Mouse (Mus musculus): ENCODE measurements at regions not wholly inside any gene's neighbourhood (a gene's known extent, or its start where the extent isn't known, plus 50 kb on each side); places are given as distances from the start of the nearest gene placed in this dataset.

DNA sequence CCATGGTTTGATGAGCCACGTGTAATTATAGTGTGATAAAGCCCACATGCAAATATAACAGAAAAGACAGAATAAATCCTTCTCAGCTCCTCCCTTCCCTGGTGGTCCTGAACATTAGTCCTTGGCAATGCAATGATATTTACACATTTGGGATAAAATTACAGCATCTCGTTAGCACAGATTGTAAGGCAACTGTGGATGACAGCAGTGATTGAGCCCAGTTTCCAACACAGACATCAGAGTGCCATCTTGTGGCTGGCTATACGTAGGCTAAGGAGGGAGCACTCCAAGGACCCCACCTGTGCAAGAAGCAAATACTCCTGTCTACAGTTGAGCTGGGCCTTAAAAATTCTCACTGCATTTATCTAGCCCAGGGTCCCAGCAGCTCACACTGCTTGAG lies 84.1 kb upstream of the Ercc4 start:
- H3K4me1 ChIP-seq = peaks cover 4% of the 10 kb centered on the region; the same call in 1 of the 2 replicates
- H3K4me3 ChIP-seq (replicated peaks) = no peak overlapping the region
- H3K4me2 ChIP-seq = no peak overlapping the region
- ATAC-seq (replicated peaks; ENCODE audit: low FRiP score) = no peak
- H3K36me3 ChIP-seq = no peaks in the 10 kb centered on the region
- WGBS = 42% methylated on average over 3 of the region's 3 CpGs
- no peaks in the 10 kb centered on the region for H3K27me3 ChIP-seq
- H3K27ac ChIP-seq = no peak overlapping the region
- no peaks in the 10 kb centered on the region for H3K9me3 ChIP-seq (replicated peaks)
- no peak overlapping the region for H3K9ac ChIP-seq

DNA sequence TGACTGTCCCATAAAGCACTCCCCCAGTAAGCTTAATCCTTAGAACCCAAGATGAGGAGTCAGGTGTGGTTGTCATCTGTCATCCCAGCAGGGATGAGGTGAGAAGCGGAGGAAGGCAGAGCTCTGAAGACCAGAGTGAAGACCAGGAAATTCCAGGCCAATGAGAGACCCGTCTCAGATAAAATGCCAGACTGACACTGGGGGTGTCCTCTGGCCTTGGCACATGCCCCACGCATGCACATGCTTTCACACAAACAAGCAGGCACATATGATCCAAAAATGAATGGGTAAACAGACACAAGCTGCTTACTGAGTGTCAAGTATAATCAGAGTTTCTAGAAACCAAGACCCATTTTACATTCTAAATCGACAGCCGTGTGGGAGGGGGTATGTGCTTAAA lies 75.3 kb upstream of the Ercc4 start:
- Histone ChIP-seq H3K4me3 (replicated peaks) (no peak overlapping the region), H3K9ac (no peak overlapping the region), H3K27me3 (no peaks in the 10 kb centered on the region)

GRCm38 (mm10) chr16:13036596-13036995 lies 72.9 kb upstream of the Ercc4 start:
- H3K27me3 ChIP-seq = no peaks in the 10 kb centered on the region
- H3K9ac ChIP-seq = no peak overlapping the region
- no peaks in the 10 kb centered on the region for H3K9me3 ChIP-seq (replicated peaks)
- H3K36me3 ChIP-seq = no peaks in the 10 kb centered on the region
- peaks cover 16% of the 10 kb centered on the region for H3K4me1 ChIP-seq
- 81% methylated on average over 4 of the region's 4 CpGs for WGBS
- ATAC-seq (replicated peaks; ENCODE audit: low FRiP score) = no peak
- H3K4me2 ChIP-seq = no peak overlapping the region
- H3K27ac ChIP-seq = no peak overlapping the region
- H3K4me3 ChIP-seq (replicated peaks) = no peak overlapping the region

More for the DNA sequence above, 75.3 kb upstream of the Ercc4 start:
- ATAC-seq (replicated peaks; ENCODE audit: low FRiP score) = no peak
- H3K4me2 ChIP-seq = no peak overlapping the region
- no peaks in the 10 kb centered on the region for H3K9me3 ChIP-seq (replicated peaks)
- no peaks in the 10 kb centered on the region for H3K36me3 ChIP-seq
- no peak overlapping the region for H3K27ac ChIP-seq
- 70% methylated on average over 5 of the region's 5 CpGs for WGBS
- H3K4me1 ChIP-seq = peaks cover 4% of the 10 kb centered on the region; the same call in 1 of the 2 replicates

- no peak overlapping the region for H3K4me3 ChIP-seq (replicated peaks)
- H3K4me2 ChIP-seq = peak overlapping the region; percentile 12; the same call in 1 of the 2 replicates
- no peaks in the 10 kb centered on the region for H3K36me3 ChIP-seq
- H3K9ac ChIP-seq = no peak overlapping the region
- peaks cover 26% of the 10 kb centered on the region for H3K4me1 ChIP-seq
- no peaks in the 10 kb centered on the region for H3K9me3 ChIP-seq (replicated peaks)
- 41% methylated on average over 15 of the region's 15 CpGs for WGBS
- H3K27me3 ChIP-seq = no peaks in the 10 kb centered on the region
- peak; percentile 37 for ATAC-seq (replicated peaks; ENCODE audit: low FRiP score)
- peak overlapping the region; percentile 83 for H3K27ac ChIP-seq
Observed at GRCm38 (mm10) chr16:13040312-13041100, 69.0 kb upstream of the Ercc4 start.

DNA sequence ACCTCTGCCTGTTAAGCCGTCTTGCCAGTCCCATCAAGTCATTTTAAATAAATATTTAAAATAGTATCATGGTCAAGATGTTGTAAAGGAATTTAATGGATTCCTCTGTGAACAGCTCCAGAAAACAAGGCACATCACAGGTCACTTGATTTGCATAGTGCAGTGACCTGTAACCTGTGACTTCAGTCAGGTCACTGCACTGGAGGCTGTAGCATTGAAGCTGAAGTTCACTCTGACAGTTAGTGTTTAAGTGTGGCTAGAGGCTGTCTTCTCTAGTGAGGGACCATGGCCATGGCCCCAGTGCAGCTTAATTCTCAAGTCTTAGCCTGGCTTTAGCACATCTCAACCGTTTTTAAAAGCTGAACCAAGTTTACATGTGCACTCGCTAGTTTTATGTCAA lies 68.1 kb upstream of the Ercc4 start:
- peak; percentile 41; the same call in 1 of the 2 replicates for ATAC-seq (replicated peaks; ENCODE audit: low FRiP score)
- peak overlapping the region; percentile 83 for H3K27ac ChIP-seq
- H3K36me3 ChIP-seq = no peaks in the 10 kb centered on the region
- H3K4me1 ChIP-seq = peaks cover 31% of the 10 kb centered on the region
- H3K4me3 ChIP-seq (replicated peaks) = no peak overlapping the region
- H3K4me2 ChIP-seq = no peak overlapping the region
- no peaks in the 10 kb centered on the region for H3K27me3 ChIP-seq
- no peaks in the 10 kb centered on the region for H3K9me3 ChIP-seq (replicated peaks)
- 57% methylated on average over 3 of the region's 3 CpGs for WGBS
- H3K9ac ChIP-seq = no peak overlapping the region

DNA sequence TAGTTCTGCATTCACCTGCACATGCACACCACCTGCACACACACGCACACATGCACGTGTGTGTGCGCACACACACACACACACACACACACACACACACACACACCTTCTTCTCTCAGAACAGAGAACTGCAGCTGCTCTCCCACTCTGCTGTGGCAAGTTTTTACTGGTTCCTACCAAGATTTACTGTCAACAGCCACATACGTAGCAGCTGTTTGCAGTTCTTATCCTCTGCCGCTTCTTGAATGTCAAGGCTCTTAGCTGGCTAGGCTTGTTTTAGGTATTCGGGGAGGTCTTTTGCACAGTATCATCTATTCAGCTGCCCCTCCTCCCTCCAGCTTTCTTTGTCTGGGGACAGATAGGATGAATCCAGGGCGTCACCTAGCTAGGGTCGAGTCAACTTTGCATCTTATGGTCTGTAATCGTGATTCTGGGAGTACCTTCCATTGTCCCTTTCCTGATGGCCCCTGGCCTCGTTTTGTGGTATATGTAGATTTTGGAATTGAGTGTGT lies 64.3 kb upstream of the Ercc4 start:
- 45% methylated on average over 10 of the region's 10 CpGs for WGBS
- H3K27me3 ChIP-seq = no peaks in the 10 kb centered on the region
- H3K4me1 ChIP-seq = peaks cover 34% of the 10 kb centered on the region
- no peak overlapping the region for H3K9ac ChIP-seq
- peak; percentile 44 for ATAC-seq (replicated peaks; ENCODE audit: low FRiP score)
- no peak overlapping the region for H3K4me3 ChIP-seq (replicated peaks)
- no peak overlapping the region for H3K4me2 ChIP-seq
- peak overlapping the region; percentile 41 for H3K27ac ChIP-seq
- H3K9me3 ChIP-seq (replicated peaks) = no peaks in the 10 kb centered on the region
- no peaks in the 10 kb centered on the region for H3K36me3 ChIP-seq

GRCm38 (mm10) chr16:13046366-13047120 lies 62.9 kb upstream of the Ercc4 start:
- no peak overlapping the region for H3K4me3 ChIP-seq (replicated peaks)
- peak; percentile 28; the same call in 1 of the 2 replicates for ATAC-seq (replicated peaks; ENCODE audit: low FRiP score)
- peaks cover 20% of the 10 kb centered on the region for H3K4me1 ChIP-seq
- no peaks in the 10 kb centered on the region for H3K27me3 ChIP-seq
- H3K9me3 ChIP-seq (replicated peaks) = no peaks in the 10 kb centered on the region
- no peak overlapping the region for H3K9ac ChIP-seq
- H3K27ac ChIP-seq = peak overlapping the region; percentile 6; the same call in 1 of the 2 replicates
- WGBS = 65% methylated on average over 6 of the region's 6 CpGs
- H3K4me2 ChIP-seq = no peak overlapping the region
- H3K36me3 ChIP-seq = no peaks in the 10 kb centered on the region

GRCm38 (mm10) chr16:13049321-13049720 lies 60.2 kb upstream of the Ercc4 start:
- Histone ChIP-seq H3K4me3 (replicated peaks) (no peak overlapping the region), H3K27me3 (no peaks in the 10 kb centered on the region), H3K4me2 (no peak overlapping the region), H3K9me3 (replicated peaks) (no peaks in the 10 kb centered on the region), H3K9ac (no peak overlapping the region), H3K36me3 (no peaks in the 10 kb centered on the region), H3K27ac (no peak overlapping the region), H3K4me1 (peaks cover 15% of the 10 kb centered on the region)
- 92% methylated on average over 4 of the region's 4 CpGs for WGBS
- ATAC-seq (replicated peaks; ENCODE audit: low FRiP score) = no peak

- H3K27ac ChIP-seq = no peak overlapping the region
- H3K4me3 ChIP-seq (replicated peaks) = no peak overlapping the region
- ATAC-seq (replicated peaks; ENCODE audit: low FRiP score) = no peak
- no peaks in the 10 kb centered on the region for H3K9me3 ChIP-seq (replicated peaks)
- no peak overlapping the region for H3K4me2 ChIP-seq
- no peaks in the 10 kb centered on the region for H3K36me3 ChIP-seq
- no peak overlapping the region for H3K9ac ChIP-seq
- no peaks in the 10 kb centered on the region for H3K27me3 ChIP-seq
- H3K4me1 ChIP-seq = peaks cover 9% of the 10 kb centered on the region; the same call in 1 of the 2 replicates
- 74% methylated on average over 8 of the region's 8 CpGs for WGBS
Observed at GRCm38 (mm10) chr16:13050225-13050892, 59.1 kb upstream of the Ercc4 start.

- no peak for ATAC-seq (replicated peaks; ENCODE audit: low FRiP score)
- WGBS = 86% methylated on average over 7 of the region's 7 CpGs
- Histone ChIP-seq H3K4me1 (no peaks in the 10 kb centered on the region), H3K27me3 (no peaks in the 10 kb centered on the region), H3K9ac (no peak overlapping the region), H3K36me3 (no peaks in the 10 kb centered on the region), H3K4me3 (replicated peaks) (no peak overlapping the region), H3K9me3 (replicated peaks) (no peaks in the 10 kb centered on the region), H3K4me2 (no peak overlapping the region), H3K27ac (no peak overlapping the region)
Observed at GRCm38 (mm10) chr16:13054956-13055355, 54.5 kb upstream of the Ercc4 start.

Measured in kidney, embryonic 15.5 days (tissue).